Comparison of ENCODE assay signal across 10 mouse cellular contexts in the genomic region with DNA sequence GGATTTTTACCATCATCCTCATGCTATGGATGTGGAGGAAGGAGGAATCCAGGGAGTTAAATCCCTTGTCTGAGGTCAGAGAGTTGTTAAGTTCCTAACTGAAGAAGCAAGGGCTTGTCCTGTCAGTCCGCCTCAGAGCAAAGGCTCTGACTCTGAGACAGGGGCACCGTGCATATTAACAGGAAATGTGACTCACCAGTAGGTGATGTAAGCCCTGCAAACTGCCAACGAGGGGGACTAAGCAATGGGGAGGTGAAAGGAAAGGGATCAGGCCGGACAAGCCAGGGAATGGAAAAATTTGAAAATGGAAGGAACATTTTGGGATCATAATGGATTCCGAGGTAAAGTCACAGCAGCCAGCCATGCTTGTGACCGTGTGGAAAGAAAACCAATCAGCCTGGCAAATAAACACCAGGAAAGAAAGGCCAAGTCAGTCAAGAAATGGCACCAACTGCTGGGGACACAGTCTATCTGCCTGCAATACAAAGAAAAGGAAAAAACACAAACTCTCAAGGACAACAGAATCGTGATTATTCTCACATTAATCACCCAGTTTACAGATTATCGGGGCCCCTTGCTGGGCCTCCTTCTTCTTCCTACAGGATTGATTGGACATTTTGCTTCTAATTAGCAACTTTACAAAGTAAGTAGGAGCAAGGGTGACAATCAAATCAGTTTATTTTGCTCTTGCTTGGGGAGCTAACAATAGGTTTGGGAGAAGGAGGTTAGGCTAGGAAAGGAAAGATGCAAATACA.
DNase-seq lines count a peak whose midpoint lies in the region; ATAC-seq and TF ChIP-seq lines count a peak whose summit lies in the region.
"Had no signal": no experiment of that assay in that cellular context is flagged by ENCODE, and none has a peak within 500 bp of the region (broad histone marks: within the 10 kb centered on the region; RNA-seq: fewer than 3 reads in every experiment).

No protein-coding gene starts in this region.

- no peak for TF ChIP-seq POLR2A in thymus, adult 2 months (IDR thresholded peaks at IDR 0.05; ENCODE audit: control insufficient read depth, extremely low read depth, insufficient read depth, low read length, poor library complexity)

- no peak overlapping the region for H3K4me3 ChIP-seq in hindbrain, embryonic 10.5 days
- H3K4me3 ChIP-seq in hindbrain, embryonic 13.5 days = no peak overlapping the region
- no peak overlapping the region for H3K4me3 ChIP-seq in forebrain, embryonic 12.5 days (replicated peaks)
- no peak overlapping the region for H3K4me3 ChIP-seq in thymus, adult 2 months (ENCODE audit: control insufficient read depth, insufficient read depth, low read length)
- H3K4me3 ChIP-seq: embryonic facial prominence, embryonic 12.5 days had no signal

- intact Hi-C loops in left cerebral cortex, postnatal 4 days (cut with DNase I) = no loop called here

- H3K4me2 ChIP-seq in hindbrain, embryonic 13.5 days = no peak overlapping the region
- H3K4me2 ChIP-seq in forebrain, embryonic 12.5 days = no peak overlapping the region
- H3K4me2 ChIP-seq: embryonic facial prominence, embryonic 12.5 days had no signal

- H3K36me3 ChIP-seq in hindbrain, embryonic 10.5 days = no peaks in the 10 kb centered on the region
- H3K36me3 ChIP-seq in hindbrain, embryonic 13.5 days = no peaks in the 10 kb centered on the region
- no peaks in the 10 kb centered on the region for H3K36me3 ChIP-seq in forebrain, embryonic 12.5 days (replicated peaks)
- H3K36me3 ChIP-seq in thymus, adult 2 months (ENCODE audit: control insufficient read depth, insufficient read depth, low read length) = no peaks in the 10 kb centered on the region
- H3K36me3 ChIP-seq: embryonic facial prominence, embryonic 12.5 days had no signal

- H3K27ac ChIP-seq in hindbrain, embryonic 10.5 days = 0 out of 2 replicates have a peak overlapping the region, but pooled peaks have one; percentile 46
- H3K27ac ChIP-seq in hindbrain, embryonic 13.5 days = no peak overlapping the region
- no peak overlapping the region for H3K27ac ChIP-seq in forebrain, embryonic 12.5 days
- H3K27ac ChIP-seq in thymus, adult 2 months (ENCODE audit: control insufficient read depth, insufficient read depth, low read length) = no peak overlapping the region
- H3K27ac ChIP-seq: embryonic facial prominence, embryonic 12.5 days had no signal

- no peaks in the 10 kb centered on the region for H3K9me3 ChIP-seq in hindbrain, embryonic 10.5 days
- H3K9me3 ChIP-seq in hindbrain, embryonic 13.5 days = no peaks in the 10 kb centered on the region
- no peaks in the 10 kb centered on the region for H3K9me3 ChIP-seq in forebrain, embryonic 12.5 days
- H3K9me3 ChIP-seq: embryonic facial prominence, embryonic 12.5 days had no signal

- no peak overlapping the region for H3K9ac ChIP-seq in hindbrain, embryonic 13.5 days
- no peak overlapping the region for H3K9ac ChIP-seq in forebrain, embryonic 12.5 days
- H3K9ac ChIP-seq: embryonic facial prominence, embryonic 12.5 days had no signal

- H3K4me1 ChIP-seq in hindbrain, embryonic 10.5 days (replicated peaks) = peaks cover 15% of the 10 kb centered on the region
- peaks cover 13% of the 10 kb centered on the region for H3K4me1 ChIP-seq in hindbrain, embryonic 13.5 days (replicated peaks)
- H3K4me1 ChIP-seq in forebrain, embryonic 12.5 days = peaks cover 19% of the 10 kb centered on the region
- H3K4me1 ChIP-seq in thymus, adult 2 months (replicated peaks; ENCODE audit: control insufficient read depth, insufficient read depth, low read length) = no peaks in the 10 kb centered on the region

- no peaks in the 10 kb centered on the region for H3K27me3 ChIP-seq in hindbrain, embryonic 10.5 days (ENCODE audit: insufficient read depth, poor library complexity, severe bottlenecking)
- no peaks in the 10 kb centered on the region for H3K27me3 ChIP-seq in hindbrain, embryonic 13.5 days
- 0 out of 2 replicates have a peak, but pooled peaks cover 6% of the 10 kb centered on the region for H3K27me3 ChIP-seq in forebrain, embryonic 12.5 days
- H3K27me3 ChIP-seq in thymus, adult 2 months (ENCODE audit: control insufficient read depth, insufficient read depth, low read length) = no peaks in the 10 kb centered on the region
- H3K27me3 ChIP-seq: CH12.LX; embryonic facial prominence, embryonic 12.5 days had no signal

- TF ChIP-seq CTCF in thymus, adult 2 months (IDR thresholded peaks at IDR 0.05; ENCODE audit: borderline replicate concordance, control insufficient read depth, extremely low read depth, insufficient read depth, low read length, poor library complexity) = no peak

- no peak for DNase-seq in hindbrain, embryonic 10.5 days (ENCODE audit: low spot score)
- DNase-seq in NIH3T3 (ENCODE audit: low read depth) = peak; percentile 73
- peak; percentile 35 to 68 for DNase-seq in kidney, postnatal 25 days
- DNase-seq in left cerebral cortex, postnatal 4 days = no peak
- DNase-seq in layer of hippocampus, adult 11-12 months (ENCODE audit: low spot score) = no peak
- no peak for DNase-seq in thymus, adult 2 months

- ATAC-seq in hindbrain, embryonic 13.5 days (ENCODE audit: low FRiP score) = no peak
- peak; percentile 57 for ATAC-seq in forebrain, embryonic 12.5 days (ENCODE audit: low FRiP score)

- 58% methylated on average over 8 of the region's 8 CpGs for WGBS in hindbrain, embryonic 10.5 days
- 33% methylated on average over 8 of the region's 8 CpGs for WGBS in hindbrain, embryonic 13.5 days
- 17% methylated on average over 8 of the region's 8 CpGs for WGBS in forebrain, embryonic 12.5 days
- 45% methylated on average over 8 of the region's 8 CpGs for WGBS in thymus, adult 2 months

Comparison
In these comparisons a context has a peak if more than half of its experiments do, and no peak if none do; other contexts are left out.
1. DNase-seq: peak in NIH3T3 (single experiment) and kidney, postnatal 25 days (2 of 2); none in hindbrain, embryonic 10.5 days (single experiment), left cerebral cortex, postnatal 4 days (single experiment), layer of hippocampus, adult 11-12 months (single experiment) and thymus, adult 2 months (single experiment).